Mouse (Mus musculus) heart, postnatal 0 days (tissue): ENCODE measurements around the gene Clybl.

Experiments
- CTCF ChIP-seq: IDR thresholded peaks from 2 replicates; pipeline ENCODE4 v1.5.1; 2016; ENCODE audit warnings: antibody characterized with exemption, control low read depth, low read depth
- EP300 ChIP-seq: IDR thresholded peaks from 2 replicates; pipeline ENCODE4 v1.6.1; 2016; ENCODE audit warnings: antibody characterized with exemption, low read depth

- TF ChIP-seq EP300, result no peak
- TF ChIP-seq CTCF, result no peak
Observed at GRCm38 (mm10) chr14:122267590-122267989, 86.1 kb downstream of the Clybl start.
